12 mouse cellular contexts compared by ENCODE assay signal in the genomic region with DNA sequence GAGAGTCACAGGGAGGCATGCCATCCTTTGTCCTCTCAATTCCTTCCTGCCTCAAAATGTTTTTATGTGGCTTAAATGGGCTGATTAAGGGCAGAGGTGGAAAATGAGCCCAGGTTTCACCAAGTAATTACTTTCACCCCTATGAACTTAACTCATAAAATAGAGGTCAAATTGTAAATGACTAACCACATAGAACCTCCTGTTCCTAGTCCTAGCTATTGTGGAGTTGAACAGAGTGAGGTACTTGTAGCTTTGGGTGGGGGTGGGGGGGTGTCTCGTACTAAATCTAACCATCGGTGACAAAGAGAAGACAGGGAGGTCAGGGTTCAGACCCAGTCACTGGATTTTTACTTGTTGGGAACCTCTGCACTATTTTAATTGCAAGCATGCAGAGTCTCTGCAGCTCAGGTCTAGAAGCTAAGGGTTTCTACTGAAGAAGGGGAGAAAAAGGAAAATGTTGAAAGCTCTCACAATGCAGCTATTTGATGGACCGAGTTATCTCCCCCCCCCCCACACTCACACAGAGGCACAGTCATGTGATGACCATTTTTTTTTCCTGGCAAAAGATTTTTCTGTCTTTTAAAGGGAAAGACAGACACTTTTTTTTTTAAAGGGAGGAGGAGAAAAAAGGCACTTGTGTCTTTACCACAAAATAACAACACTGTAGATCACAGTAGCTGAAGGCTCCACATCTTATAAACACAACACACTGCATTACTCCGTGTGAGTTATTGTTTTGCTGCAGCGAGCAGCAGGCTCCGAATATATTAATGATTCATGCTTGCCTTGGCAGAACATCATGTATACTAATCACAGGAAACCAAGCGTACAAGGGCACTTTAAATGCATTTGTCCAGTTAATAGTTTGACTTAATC.
DNase-seq lines count a peak whose midpoint lies in the region; ATAC-seq and TF ChIP-seq lines count a peak whose summit lies in the region.
"Had no signal": no experiment of that assay in that cellular context is flagged by ENCODE, and none has a peak within 500 bp of the region (broad histone marks: within the 10 kb centered on the region; RNA-seq: fewer than 3 reads in every experiment).

No protein-coding gene starts in this region.

- peak overlapping the region; percentile 26 for H3K4me2 ChIP-seq in forebrain, postnatal 0 days (ENCODE audit: low read depth)
- H3K4me2 ChIP-seq in stomach, postnatal 0 days (replicated peaks; ENCODE audit: low read depth) = no peak overlapping the region

- H3K9me3 ChIP-seq in forebrain, postnatal 0 days (ENCODE audit: low read length) = no peaks in the 10 kb centered on the region
- no peaks in the 10 kb centered on the region for H3K9me3 ChIP-seq in limb, embryonic 10.5 days (replicated peaks)
- no peaks in the 10 kb centered on the region for H3K9me3 ChIP-seq in stomach, postnatal 0 days (ENCODE audit: control insufficient read depth, low read length)

- H3K4me1 ChIP-seq in forebrain, postnatal 0 days (ENCODE audit: insufficient read depth) = peaks cover 5% of the 10 kb centered on the region; the same call in 1 of the 2 replicates
- H3K4me1 ChIP-seq in limb, embryonic 10.5 days = peaks cover 33% of the 10 kb centered on the region
- H3K4me1 ChIP-seq in stomach, postnatal 0 days (replicated peaks; ENCODE audit: control insufficient read depth, insufficient read depth) = no peaks in the 10 kb centered on the region

- peak; percentile 4 for DNase-seq in kidney, adult 18-20 months
- no peak for DNase-seq in kidney, postnatal 4 days
- peak; percentile 3 for DNase-seq in R1 (ENCODE audit: low read depth, low spot score)
- DNase-seq in forebrain, postnatal 0 days = peak; percentile 43
- peak; percentile 42 for DNase-seq in limb, embryonic 10.5 days (ENCODE audit: low spot score)
- no peak for DNase-seq in right cerebral cortex, postnatal 10 days (ENCODE audit: low spot score in 2 of 2)
- DNase-seq in stomach, postnatal 0 days (ENCODE audit: low spot score) = no peak
- no peak for DNase-seq in adipocyte (ENCODE audit: low spot score)
- DNase-seq: cerebellum, postnatal 14 days; heart, postnatal 36 days; liver, postnatal 0 days; right cerebral cortex, postnatal 14 days had no signal

- TF ChIP-seq CTCF in forebrain, postnatal 0 days (IDR thresholded peaks at IDR 0.05; ENCODE audit: low read depth) = no peak
- TF ChIP-seq CTCF in stomach, postnatal 0 days (IDR thresholded peaks at IDR 0.05; ENCODE audit: low read depth) = no peak

- WGBS in forebrain, postnatal 0 days = 22% methylated on average over 7 of the region's 7 CpGs
- 57% methylated on average over 7 of the region's 7 CpGs for WGBS in limb, embryonic 10.5 days
- 44% methylated on average over 7 of the region's 7 CpGs for WGBS in stomach, postnatal 0 days

- H3K9ac ChIP-seq in forebrain, postnatal 0 days = no peak overlapping the region
- no peak overlapping the region for H3K9ac ChIP-seq in stomach, postnatal 0 days (ENCODE audit: low read length)
- H3K9ac ChIP-seq: liver, postnatal 0 days had no signal

- H3K36me3 ChIP-seq in forebrain, postnatal 0 days (ENCODE audit: insufficient read depth) = no peaks in the 10 kb centered on the region
- H3K36me3 ChIP-seq in limb, embryonic 10.5 days = no peaks in the 10 kb centered on the region
- no peaks in the 10 kb centered on the region for H3K36me3 ChIP-seq in stomach, postnatal 0 days (ENCODE audit: control insufficient read depth, insufficient read depth, low read length)

- no peak overlapping the region for H3K4me3 ChIP-seq in forebrain, postnatal 0 days (ENCODE audit: low read depth, low read length)
- H3K4me3 ChIP-seq in limb, embryonic 10.5 days = no peak overlapping the region
- no peak overlapping the region for H3K4me3 ChIP-seq in stomach, postnatal 0 days (ENCODE audit: low read depth, low read length)

- no peak for TF ChIP-seq EP300 in stomach, postnatal 0 days (optimal IDR thresholded peaks at IDR 0.05)

- no peak overlapping the region for H3K27ac ChIP-seq in forebrain, postnatal 0 days (ENCODE audit: low read depth, low read length)
- H3K27ac ChIP-seq in limb, embryonic 10.5 days = no peak overlapping the region
- H3K27ac ChIP-seq in stomach, postnatal 0 days (replicated peaks) = no peak overlapping the region

- no peaks in the 10 kb centered on the region for H3K27me3 ChIP-seq in forebrain, postnatal 0 days (ENCODE audit: insufficient read depth, low read length)
- no peaks in the 10 kb centered on the region for H3K27me3 ChIP-seq in limb, embryonic 10.5 days (ENCODE audit: low read depth, poor library complexity, severe bottlenecking)
- H3K27me3 ChIP-seq in stomach, postnatal 0 days (ENCODE audit: control insufficient read depth, insufficient read depth, low read length) = no peaks in the 10 kb centered on the region

- ATAC-seq in forebrain, postnatal 0 days = peak; percentile 60
- ATAC-seq in stomach, postnatal 0 days (ENCODE audit: low FRiP score, low TSS enrichment) = no peak
- ATAC-seq: liver, postnatal 0 days had no signal

Comparison
In these comparisons a context has a peak if more than half of its experiments do, and no peak if none do; other contexts are left out.
1. DNase-seq: peak in kidney, adult 18-20 months (single experiment), R1 (single experiment), forebrain, postnatal 0 days (single experiment) and limb, embryonic 10.5 days (single experiment); none in kidney, postnatal 4 days (0 of 2), right cerebral cortex, postnatal 10 days (0 of 2), stomach, postnatal 0 days (single experiment) and adipocyte (single experiment).